Mouse (Mus musculus): Measurements from ENCODE around the gene Gm21887. TPM values are rescaled to one million over a fixed set of nuclear protein-coding genes. Genes with fewer than 3 reads are reported as not detected.
A peak's percentile ranks its signal among the peaks of the same experiment; 100 is the strongest.
"Not testable (repeated sequence)": the region's sequence is repeated elsewhere in the genome, so short reads cannot be mapped to it uniquely, and the experiment has no call there.

Gene Gm21887
- polyA plus RNA-seq, 1 experiment from 2014 or later: 306 TPM

GRCm38 (mm10) chrX:169994011-169994865 is 15.2 kb upstream of the Gm21887 start:
- not testable (repeated sequence) for H3K4me1 ChIP-seq (replicated peaks; ENCODE audit: control insufficient read depth, insufficient read depth, low read length); H3K9ac ChIP-seq (ENCODE audit: low read depth, low read length); DNase-seq (ENCODE audit: low spot score); H3K27ac ChIP-seq (ENCODE audit: low read depth, low read length); ATAC-seq (replicated peaks; ENCODE audit: low FRiP score); H3K27me3 ChIP-seq (replicated peaks; ENCODE audit: control insufficient read depth, insufficient read depth, low read length); H3K4me3 ChIP-seq (ENCODE audit: low read depth, low read length); H3K4me2 ChIP-seq
- peaks cover 35% of the 10 kb centered on the region for H3K9me3 ChIP-seq (ENCODE audit: control insufficient read depth, low read length)
- peaks cover 17% of the 10 kb centered on the region for H3K36me3 ChIP-seq (ENCODE audit: control insufficient read depth, insufficient read depth, low read length)
- WGBS: 29% methylated on average over 3 of the region's 33 CpGs

- not testable (repeated sequence) for H3K4me3 ChIP-seq (ENCODE audit: low read depth, low read length); H3K9ac ChIP-seq (ENCODE audit: low read depth, low read length); H3K4me1 ChIP-seq (replicated peaks; ENCODE audit: control insufficient read depth, insufficient read depth, low read length); H3K27me3 ChIP-seq (replicated peaks; ENCODE audit: control insufficient read depth, insufficient read depth, low read length); H3K27ac ChIP-seq (ENCODE audit: low read depth, low read length); H3K4me2 ChIP-seq; ATAC-seq (replicated peaks; ENCODE audit: low FRiP score)
- DNase-seq (ENCODE audit: low spot score): peak; percentile 40
- Histone ChIP-seq H3K36me3 (ENCODE audit: control insufficient read depth, insufficient read depth, low read length) (peaks cover 11% of the 10 kb centered on the region), H3K9me3 (ENCODE audit: control insufficient read depth, low read length) (peaks cover 27% of the 10 kb centered on the region)
- WGBS: 36% methylated on average over 2 of the region's 2 CpGs
Observed at GRCm38 (mm10) chrX:169994866-169995711, 14.4 kb upstream of the Gm21887 start.

DNA sequence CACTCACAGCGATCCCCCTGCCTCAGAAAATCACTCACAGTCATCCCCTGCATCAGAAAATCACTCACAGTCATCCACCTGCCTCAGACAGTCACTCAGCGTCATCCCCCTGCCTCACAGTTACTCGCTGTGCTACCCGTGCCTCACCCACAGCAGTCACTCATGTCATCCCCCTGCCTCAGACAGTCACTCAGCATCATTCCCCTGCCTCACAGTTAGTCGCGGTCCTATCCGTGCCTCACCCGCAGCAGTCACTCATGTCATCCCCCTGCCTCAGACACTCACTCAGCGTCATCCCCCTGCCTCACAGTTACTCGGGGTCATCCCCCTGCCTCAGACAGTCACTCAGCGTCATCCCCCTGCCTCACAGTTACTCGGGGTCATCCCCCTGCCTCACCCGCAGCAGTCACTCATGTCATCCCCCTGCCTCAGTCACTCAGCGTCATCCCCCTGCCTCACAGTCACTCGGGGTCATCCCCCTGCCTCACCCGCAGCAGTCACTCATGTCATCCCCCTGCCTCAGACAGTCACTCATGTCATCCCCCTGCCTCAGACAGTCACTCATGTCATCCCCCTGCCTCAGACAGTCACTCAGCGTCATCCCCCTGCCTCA is 13.4 kb upstream of the Gm21887 start:
- H3K27me3 ChIP-seq (replicated peaks; ENCODE audit: control insufficient read depth, insufficient read depth, low read length); H3K36me3 ChIP-seq (ENCODE audit: control insufficient read depth, insufficient read depth, low read length); H3K4me2 ChIP-seq; H3K4me3 ChIP-seq (ENCODE audit: low read depth, low read length); H3K27ac ChIP-seq (ENCODE audit: low read depth, low read length); ATAC-seq (replicated peaks; ENCODE audit: low FRiP score); H3K4me1 ChIP-seq (replicated peaks; ENCODE audit: control insufficient read depth, insufficient read depth, low read length); H3K9ac ChIP-seq (ENCODE audit: low read depth, low read length): not testable (repeated sequence)
- peaks cover 26% of the 10 kb centered on the region for H3K9me3 ChIP-seq (ENCODE audit: control insufficient read depth, low read length)
- peak; percentile 24 for DNase-seq (ENCODE audit: low spot score)
- 40% methylated on average over 2 of the region's 17 CpGs for WGBS

GRCm38 (mm10) chrX:169996926-169997325 is 12.5 kb upstream of the Gm21887 start:
- DNase-seq (ENCODE audit: low spot score); H3K27ac ChIP-seq (ENCODE audit: low read depth, low read length); ATAC-seq (replicated peaks; ENCODE audit: low FRiP score); H3K9ac ChIP-seq (ENCODE audit: low read depth, low read length); H3K4me1 ChIP-seq (replicated peaks; ENCODE audit: control insufficient read depth, insufficient read depth, low read length); H3K27me3 ChIP-seq (replicated peaks; ENCODE audit: control insufficient read depth, insufficient read depth, low read length); H3K36me3 ChIP-seq (ENCODE audit: control insufficient read depth, insufficient read depth, low read length); H3K4me3 ChIP-seq (ENCODE audit: low read depth, low read length): not testable (repeated sequence)
- WGBS: no CpG with 5 or more reads among the region's 46 CpGs
- Histone ChIP-seq H3K4me2 (peak overlapping the region; percentile 82), H3K9me3 (ENCODE audit: control insufficient read depth, low read length) (peaks cover 27% of the 10 kb centered on the region)

DNA sequence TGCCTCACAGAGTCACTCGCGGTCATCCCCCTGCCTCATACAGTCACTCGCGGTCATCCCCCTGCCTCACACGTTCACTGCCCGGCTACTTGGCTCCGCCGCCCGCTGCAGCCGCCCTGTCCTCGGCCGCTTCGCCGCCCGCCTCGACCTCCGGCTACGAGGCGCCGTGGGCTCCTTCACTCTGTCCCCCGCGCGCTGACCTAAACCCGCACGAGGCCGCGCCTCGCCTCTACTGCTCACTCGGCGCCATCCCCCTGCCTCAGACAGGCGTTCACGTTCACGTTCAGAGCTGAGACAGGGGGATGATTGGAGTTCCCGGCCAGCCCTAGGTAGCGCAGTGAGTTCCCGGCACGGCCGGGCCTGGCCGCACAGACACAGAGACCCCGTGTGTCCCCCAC is 12.0 kb upstream of the Gm21887 start:
- peak overlapping the region; percentile 48 for H3K4me3 ChIP-seq (ENCODE audit: low read depth, low read length)
- not testable (repeated sequence) for H3K27me3 ChIP-seq (replicated peaks; ENCODE audit: control insufficient read depth, insufficient read depth, low read length); DNase-seq (ENCODE audit: low spot score); ATAC-seq (replicated peaks; ENCODE audit: low FRiP score); H3K4me1 ChIP-seq (replicated peaks; ENCODE audit: control insufficient read depth, insufficient read depth, low read length); H3K36me3 ChIP-seq (ENCODE audit: control insufficient read depth, insufficient read depth, low read length)
- 37% methylated on average over 40 of the region's 40 CpGs for WGBS
- peak overlapping the region; percentile 32; the same call in 1 of the 2 replicates for H3K27ac ChIP-seq (ENCODE audit: low read depth, low read length)
- peak overlapping the region; percentile 48; the same call in 1 of the 2 replicates for H3K9ac ChIP-seq (ENCODE audit: low read depth, low read length)
- H3K4me2 ChIP-seq: peak overlapping the region; percentile 82
- peaks cover 23% of the 10 kb centered on the region for H3K9me3 ChIP-seq (ENCODE audit: control insufficient read depth, low read length)

DNA sequence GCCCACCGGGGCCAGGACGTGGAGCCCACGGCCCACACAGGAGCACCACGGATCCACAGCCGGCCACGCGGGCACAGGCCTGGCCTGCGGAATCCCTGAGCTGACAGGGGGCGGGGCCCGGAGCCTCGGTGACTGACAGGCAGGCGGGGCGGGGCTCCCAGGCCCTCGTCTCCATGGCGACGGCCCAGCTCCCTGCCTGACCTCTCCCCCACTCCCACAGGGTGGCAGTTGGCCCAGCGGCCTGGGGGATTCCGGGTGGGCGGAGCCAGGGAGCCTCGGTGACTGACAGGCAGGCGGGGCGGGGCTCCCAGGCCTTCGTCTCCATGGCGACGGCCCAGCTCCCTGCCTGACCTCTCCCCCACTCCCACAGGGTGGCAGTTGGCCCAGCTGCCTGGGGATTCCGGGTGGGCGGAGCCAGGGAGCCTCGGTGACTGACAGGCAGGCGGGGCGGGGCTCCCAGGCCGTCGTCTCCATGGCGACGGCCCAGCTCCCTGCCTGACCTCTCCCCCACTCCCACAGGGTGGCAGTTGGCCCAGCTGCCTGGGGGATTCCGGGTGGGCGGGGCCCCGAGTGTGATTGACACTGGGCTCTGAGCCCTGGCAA is 11.5 kb upstream of the Gm21887 start:
- WGBS: 26% methylated on average over 17 of the region's 37 CpGs
- H3K4me2 ChIP-seq: peak overlapping the region; percentile 82
- H3K9ac ChIP-seq (ENCODE audit: low read depth, low read length): peak overlapping the region; percentile 48; the same call in 1 of the 2 replicates
- ATAC-seq (replicated peaks; ENCODE audit: low FRiP score): peak; percentile 88
- not testable (repeated sequence) for H3K27me3 ChIP-seq (replicated peaks; ENCODE audit: control insufficient read depth, insufficient read depth, low read length); H3K27ac ChIP-seq (ENCODE audit: low read depth, low read length); H3K36me3 ChIP-seq (ENCODE audit: control insufficient read depth, insufficient read depth, low read length); H3K4me1 ChIP-seq (replicated peaks; ENCODE audit: control insufficient read depth, insufficient read depth, low read length)
- DNase-seq (ENCODE audit: low spot score): peak; percentile 43
- peak overlapping the region; percentile 48 for H3K4me3 ChIP-seq (ENCODE audit: low read depth, low read length)
- H3K9me3 ChIP-seq (ENCODE audit: control insufficient read depth, low read length): peaks cover 19% of the 10 kb centered on the region

DNA sequence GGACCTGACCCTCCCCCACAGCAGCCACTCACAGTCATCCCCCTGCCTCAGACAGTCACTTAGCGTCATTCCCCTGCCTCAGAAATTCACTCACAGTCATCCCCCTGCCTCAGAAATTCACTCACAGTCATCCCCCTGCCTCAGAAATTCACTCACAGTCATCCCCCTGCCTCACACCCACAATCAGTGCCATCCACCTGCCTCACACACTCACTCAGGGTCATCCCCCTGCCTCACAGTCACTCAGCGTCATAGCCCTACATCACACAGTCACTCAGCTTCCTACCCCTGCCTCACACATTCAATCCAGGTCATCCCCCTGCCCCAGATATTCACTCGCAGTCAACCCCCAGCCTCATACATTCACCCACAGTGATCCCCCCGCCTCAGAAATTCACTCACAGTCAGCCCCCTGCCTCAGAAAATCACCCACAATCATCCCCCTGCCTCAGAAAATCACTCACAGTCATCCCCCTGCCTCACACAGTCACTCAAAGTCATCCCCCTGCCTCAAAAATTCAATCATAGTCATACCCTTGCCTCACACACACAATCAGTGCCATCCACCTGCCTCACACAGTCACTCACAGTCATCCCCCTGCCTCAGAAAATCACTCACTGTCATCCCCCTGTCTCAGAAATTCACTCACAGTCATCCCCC is 10.8 kb upstream of the Gm21887 start:
- not testable (repeated sequence) for H3K9ac ChIP-seq (ENCODE audit: low read depth, low read length); H3K4me2 ChIP-seq; DNase-seq (ENCODE audit: low spot score); H3K27ac ChIP-seq (ENCODE audit: low read depth, low read length); ATAC-seq (replicated peaks; ENCODE audit: low FRiP score); H3K36me3 ChIP-seq (ENCODE audit: control insufficient read depth, insufficient read depth, low read length); H3K4me3 ChIP-seq (ENCODE audit: low read depth, low read length); H3K4me1 ChIP-seq (replicated peaks; ENCODE audit: control insufficient read depth, insufficient read depth, low read length); H3K27me3 ChIP-seq (replicated peaks; ENCODE audit: control insufficient read depth, insufficient read depth, low read length)
- WGBS: 0% methylated on average over 2 of the region's 4 CpGs
- H3K9me3 ChIP-seq (ENCODE audit: control insufficient read depth, low read length): peaks cover 16% of the 10 kb centered on the region
